Comparison of ENCODE assay signal across 9 mouse cellular contexts in genomic region chr2:69206523-69206922, GRCm38 (mm10). TPM values are rescaled to one million over a fixed set of nuclear protein-coding genes. Genes with fewer than 3 reads are reported as not detected.
DNase-seq lines count a peak whose midpoint lies in the region; ATAC-seq and TF ChIP-seq lines count a peak whose summit lies in the region.
"Had no signal": no experiment of that assay in that cellular context is flagged by ENCODE, and none has a peak within 500 bp of the region (broad histone marks: within the 10 kb centered on the region; RNA-seq: fewer than 3 reads in every experiment).

No protein-coding gene starts in this region.

- H3K4me3 ChIP-seq in heart, embryonic 10.5 days, result peak overlapping the region; percentile 80
- H3K4me3 ChIP-seq in heart, embryonic 14.5 days (ENCODE audit: control insufficient read depth in 1 of 2, insufficient read depth in 1 of 2, low read depth in 1 of 2, low read length in 2 of 2), result peak overlapping the region in 1 of 2 experiments; percentile 86; a peak in 2 of 4 replicates
- H3K4me3 ChIP-seq in liver, embryonic 14.5 days (ENCODE audit: insufficient read depth in 1 of 2, low read depth in 2 of 2, low read length in 2 of 2), result peak overlapping the region; percentile 39 to 78; a peak in 3 of 4 replicates

- H3K27me3 ChIP-seq in heart, embryonic 10.5 days (ENCODE audit: insufficient read depth, poor library complexity, severe bottlenecking), result no peaks in the 10 kb centered on the region
- no peaks in the 10 kb centered on the region for H3K27me3 ChIP-seq in heart, embryonic 14.5 days (ENCODE audit: control insufficient read depth, insufficient read depth, low read length)
- no peaks in the 10 kb centered on the region for H3K27me3 ChIP-seq in liver, embryonic 14.5 days (ENCODE audit: control insufficient read depth, insufficient read depth, low read length)
- H3K27me3 ChIP-seq: Patski had no signal

- TF ChIP-seq EP300 in liver, embryonic 14.5 days (IDR thresholded peaks at IDR 0.05; ENCODE audit: low read depth), result no peak

- H3K4me2 ChIP-seq in heart, embryonic 14.5 days (ENCODE audit: low read length), result peak overlapping the region; percentile 60
- H3K4me2 ChIP-seq in liver, embryonic 14.5 days (ENCODE audit: low read depth), result peak overlapping the region; percentile 71

- intact Hi-C loops in heart, postnatal 25 days (cut with DNase I), result loop anchor here (5.0 to 10.0 kb wide), 2 partner anchors 62 to 1644 kb away; no protein-coding TSS in a partner anchor

- H3K36me3 ChIP-seq in heart, embryonic 10.5 days, result peaks cover 16% of the 10 kb centered on the region
- peaks cover 18% of the 10 kb centered on the region for H3K36me3 ChIP-seq in heart, embryonic 14.5 days (ENCODE audit: control insufficient read depth, insufficient read depth, low read length)
- H3K36me3 ChIP-seq in liver, embryonic 14.5 days (replicated peaks; ENCODE audit: control insufficient read depth, insufficient read depth, low read depth), result peaks cover 19% of the 10 kb centered on the region

- no peak for ATAC-seq in heart, embryonic 14.5 days (ENCODE audit: insufficient number of reproducible peaks, insufficient read depth, low FRiP score, low read depth)
- peak; percentile 72 for ATAC-seq in liver, embryonic 14.5 days (ENCODE audit: insufficient read depth)

- peak overlapping the region; percentile 56; the same call in 1 of the 2 replicates for H3K27ac ChIP-seq in heart, embryonic 10.5 days
- H3K27ac ChIP-seq in heart, embryonic 14.5 days (replicated peaks in 1 of 2; ENCODE audit: control insufficient read depth in 1 of 2, insufficient read depth in 1 of 2, low read depth in 2 of 2, low read length in 2 of 2), result no peak overlapping the region
- H3K27ac ChIP-seq in liver, embryonic 14.5 days, result peak overlapping the region; percentile 14; the same call in 1 of the 2 replicates

- peaks cover 5% of the 10 kb centered on the region for H3K4me1 ChIP-seq in heart, embryonic 10.5 days
- peaks cover 0 to 7% of the 10 kb centered on the region in 2 experiments; a peak in 1 of 4 replicates for H3K4me1 ChIP-seq in heart, embryonic 14.5 days (ENCODE audit: control insufficient read depth in 2 of 2, insufficient read depth in 2 of 2, low read length in 2 of 2)
- peaks cover 5 to 7% of the 10 kb centered on the region in 2 experiments for H3K4me1 ChIP-seq in liver, embryonic 14.5 days (replicated peaks; ENCODE audit: control insufficient read depth in 2 of 2, insufficient read depth in 2 of 2, low read length in 1 of 2)

- no peak for DNase-seq in heart, embryonic 10.5 days (ENCODE audit: low spot score)
- DNase-seq in heart, postnatal 25 days (ENCODE audit: low spot score), result no peak
- peak; percentile 38 for DNase-seq in MEL-GATA-1-ER (ENCODE audit: extremely low read depth, low read depth)
- DNase-seq in liver, embryonic 14.5 days (ENCODE audit: low read depth in 3 of 3, low spot score in 3 of 3), result peak; percentile 31 to 44 (median 37)
- DNase-seq in urinary bladder, postnatal 36 days (ENCODE audit: low spot score in 2 of 2), result no peak
- DNase-seq in cerebellum, postnatal 14 days, result no peak
- no peak for DNase-seq in right cerebral cortex, postnatal 14 days

- 19% methylated on average over 7 of the region's 7 CpGs for WGBS in heart, embryonic 10.5 days
- whole genome bisulfite sequencing in heart, embryonic 14.5 days, result 16% methylated on average over 7 of the region's 7 CpGs
- WGBS in liver, embryonic 14.5 days (ENCODE audit: insufficient replicate concordance), result 11% methylated on average over 7 of the region's 7 CpGs

- no peaks in the 10 kb centered on the region for H3K9me3 ChIP-seq in heart, embryonic 10.5 days
- H3K9me3 ChIP-seq in heart, embryonic 14.5 days (ENCODE audit: control insufficient read depth, low read length), result no peaks in the 10 kb centered on the region
- no peaks in the 10 kb centered on the region for H3K9me3 ChIP-seq in liver, embryonic 14.5 days (ENCODE audit: control insufficient read depth, low read length)

- peak overlapping the region; percentile 51; the same call in 1 of the 2 replicates for H3K9ac ChIP-seq in heart, embryonic 14.5 days (ENCODE audit: low read length)
- H3K9ac ChIP-seq in liver, embryonic 14.5 days (replicated peaks), result peak overlapping the region; percentile 52

- TF ChIP-seq CTCF in liver, embryonic 14.5 days (IDR thresholded peaks at IDR 0.05; ENCODE audit: low read depth), result no peak

RNA-seq across cellular contexts. Expression of gene Spc25, which starts 0.5 kb away (rescaled TPM):
- polyA plus RNA-seq in heart, embryonic 10.5 days (2016; fragmentation: Nextera tagmentation; extraction: Ambion mirVana), result 144 and 158 TPM in 2 replicates
- total RNA-seq in heart, postnatal 25 days (2021), result 1 to 10 TPM in 1 of 2 experiments, under 1 TPM in 1; 0.96 to 1.1 TPM
- polyA plus RNA-seq in heart, embryonic 14.5 days (2014; fragmentation: Nextera tagmentation; extraction: Ambion mirVana), result 136 and 137 TPM in 2 replicates
- 27.8 and 50.8 TPM in 2 replicates for polyA plus RNA-seq in liver, embryonic 14.5 days (2012; rRNA removed)
- polyA plus RNA-seq in liver, embryonic 14.5 days (2014; fragmentation: Nextera tagmentation; extraction: Ambion mirVana), result 148 and 158 TPM in 2 replicates

RNA-seq across cellular contexts. Expression of gene G6pc2, which starts 4.3 kb away (rescaled TPM):
- polyA plus RNA-seq in heart, embryonic 10.5 days (2016; fragmentation: Nextera tagmentation; extraction: Ambion mirVana), result not detected in 2 replicates
- not detected for total RNA-seq in heart, postnatal 25 days (2021)
- not detected in 2 replicates for polyA plus RNA-seq in heart, embryonic 14.5 days (2014; fragmentation: Nextera tagmentation; extraction: Ambion mirVana)
- not detected in 2 replicates for polyA plus RNA-seq in liver, embryonic 14.5 days (2012; rRNA removed)
- polyA plus RNA-seq in liver, embryonic 14.5 days (2014; fragmentation: Nextera tagmentation; extraction: Ambion mirVana), result not detected in 2 replicates

Comparison
In these comparisons a context has a peak if more than half of its experiments do, and no peak if none do; other contexts are left out.
1. H3K27ac ChIP-seq: peak in heart, embryonic 10.5 days (single experiment) and liver, embryonic 14.5 days (single experiment); none in heart, embryonic 14.5 days (0 of 2).
2. DNase-seq: peak in MEL-GATA-1-ER (single experiment) and liver, embryonic 14.5 days (3 of 3); none in heart, embryonic 10.5 days (single experiment), heart, postnatal 25 days (single experiment), urinary bladder, postnatal 36 days (0 of 2), cerebellum, postnatal 14 days (0 of 2) and right cerebral cortex, postnatal 14 days (single experiment).